Mouse (Mus musculus) forebrain, embryonic 11.5 days (tissue): Measurements from ENCODE around the gene Olfr111. TPM values are rescaled to one million over a fixed set of nuclear protein-coding genes. Genes with fewer than 3 reads are reported as not detected.

Experiments
- ATAC-seq: fragments of 200-750 bp; cut with Nextera tagmentation; replicated peaks from 2 replicates; pipeline ENCODE4 v1.8.0; 2017; ENCODE audit warnings: moderate TSS enrichment; ENCODE audit not compliant: low FRiP score
- DNase-seq: peaks from one replicate; pipeline ENCODE4 v3.0.0-alpha.2; 2017; ENCODE audit warnings: low spot score
- H3K27ac ChIP-seq: fragments of 300-500 bp; sonication (generic); 2 replicates; pipeline ENCODE4 v1.5.1; 2014; ENCODE audit warnings: low read depth, low read length
- H3K27me3 ChIP-seq: fragments of 300-500 bp; sonication (generic); 2 replicates; pipeline ENCODE4 v1.6.1; 2014; ENCODE audit warnings: mild to moderate bottlenecking, low read length, mixed read lengths; ENCODE audit not compliant: control insufficient read depth, insufficient read depth
- H3K36me3 ChIP-seq: fragments of 300-500 bp; sonication (generic); 2 replicates; pipeline ENCODE4 v1.6.1; 2014; ENCODE audit warnings: mild to moderate bottlenecking, low read length, moderate library complexity, mixed read lengths; ENCODE audit not compliant: control insufficient read depth, insufficient read depth
- H3K4me1 ChIP-seq: fragments of 300-500 bp; sonication (generic); replicated peaks from 2 replicates; pipeline ENCODE4 v1.6.1; 2014; ENCODE audit warnings: low read length, mixed read lengths; ENCODE audit not compliant: control insufficient read depth, insufficient read depth
- H3K4me2 ChIP-seq: fragments of 300-500 bp; sonication (generic); 2 replicates; pipeline ENCODE4 v1.6.1; 2014; ENCODE audit warnings: low read depth, mild to moderate bottlenecking, low read length, moderate library complexity, mixed read lengths; ENCODE audit not compliant: severe bottlenecking
- H3K4me3 ChIP-seq: fragments of 300-500 bp; sonication (generic); 2 replicates; pipeline ENCODE4 v1.5.1; 2014; ENCODE audit warnings: low read depth, low read length
- H3K9ac ChIP-seq: fragments of 300-500 bp; sonication (generic); 2 replicates; pipeline ENCODE4 v1.6.1; 2014; ENCODE audit warnings: low read length
- H3K9me3 ChIP-seq: fragments of 300-500 bp; sonication (generic); 2 replicates; pipeline ENCODE4 v1.6.1; 2016; ENCODE audit warnings: low read length, mixed read lengths; ENCODE audit not compliant: control insufficient read depth
- WGBS: fragments of 180-500 bp; shearing (Covaris S2); extraction: QIAGEN DNeasy Blood & Tissue Kit; methylation state at CpG from one replicate; pipeline ENCODE4 v1.1.7; 2014; 5-methylcytosine and 5-hydroxymethylcytosine counted together
- polyA plus RNA-seq: library from polyadenylated mRNA; unstranded; fragments of >200 nt; fragmentation: Nextera tagmentation; extraction: Ambion mirVana; gene quantifications from 2 replicates; pipeline ENCODE4 v1.2.1, GENCODE M21; 2014

Gene Olfr111
- polyA plus RNA-seq, 1 experiment from 2014 or later, result not detected

GRCm38 (mm10) chr17:37541454-37542119, 33.8 kb downstream of the Olfr111 start:
- WGBS, result 72% methylated on average over 4 of the region's 4 CpGs
- H3K4me1 ChIP-seq, result no peaks in the 10 kb centered on the region
- no peak overlapping the region for H3K9ac ChIP-seq
- H3K4me3 ChIP-seq, result no peak overlapping the region
- H3K4me2 ChIP-seq, result no peak overlapping the region
- no peaks in the 10 kb centered on the region for H3K36me3 ChIP-seq
- H3K9me3 ChIP-seq, result no peaks in the 10 kb centered on the region
- no peak for DNase-seq
- H3K27ac ChIP-seq, result no peak overlapping the region
- H3K27me3 ChIP-seq, result no peaks in the 10 kb centered on the region
- ATAC-seq, result peak; percentile 71; the same call in 1 of the 2 replicates

- no peaks in the 10 kb centered on the region for H3K9me3 ChIP-seq
- no peaks in the 10 kb centered on the region for H3K36me3 ChIP-seq
- DNase-seq, result no peak
- no peak overlapping the region for H3K9ac ChIP-seq
- no peak for ATAC-seq
- H3K4me2 ChIP-seq, result no peak overlapping the region
- no peaks in the 10 kb centered on the region for H3K4me1 ChIP-seq
- no peak overlapping the region for H3K27ac ChIP-seq
- H3K4me3 ChIP-seq, result no peak overlapping the region
- WGBS, result 63% methylated on average over 3 of the region's 3 CpGs
- no peaks in the 10 kb centered on the region for H3K27me3 ChIP-seq
These were observed 36.1 kb downstream of the Olfr111 start for GRCm38 (mm10) chr17:37543800-37544435.

- no peaks in the 10 kb centered on the region for H3K36me3 ChIP-seq
- no peak for DNase-seq
- no peak overlapping the region for H3K4me2 ChIP-seq
- H3K9ac ChIP-seq, result no peak overlapping the region
- H3K9me3 ChIP-seq, result no peaks in the 10 kb centered on the region
- no peak overlapping the region for H3K27ac ChIP-seq
- WGBS, result 65% methylated on average over 1 of the region's 1 CpGs
- no peak overlapping the region for H3K4me3 ChIP-seq
- no peak for ATAC-seq
- H3K4me1 ChIP-seq, result no peaks in the 10 kb centered on the region
- no peaks in the 10 kb centered on the region for H3K27me3 ChIP-seq
These were observed 51.2 kb downstream of the Olfr111 start for GRCm38 (mm10) chr17:37558913-37559615.

GRCm38 (mm10) chr17:37569351-37569750, 61.5 kb downstream of the Olfr111 start, which contains the start of gene Olfr112:
Olfr112 (minus strand) TSS chr17:37569451.
- Histone ChIP-seq H3K4me1 (no peaks in the 10 kb centered on the region), H3K27me3 (no peaks in the 10 kb centered on the region), H3K27ac (no peak within 1 kb of the TSS), H3K9me3 (no peaks in the 10 kb centered on the region), H3K9ac (no peak within 1 kb of the TSS), H3K4me3 (no peak within 1 kb of the TSS), H3K4me2 (no peak within 1 kb of the TSS), H3K36me3 (no peaks in the 10 kb centered on the region)
- DNase-seq, result no peak
- ATAC-seq, result no peak

GRCm38 (mm10) chr17:37577563-37577962, 69.7 kb downstream of the Olfr111 start, which contains the start of gene Olfr113:
Olfr113 (minus strand) TSS chr17:37577663.
- Histone ChIP-seq H3K27ac (no peak within 1 kb of the TSS), H3K9ac (no peak within 1 kb of the TSS), H3K36me3 (no peaks in the 10 kb centered on the region), H3K4me2 (no peak within 1 kb of the TSS), H3K4me1 (no peaks in the 10 kb centered on the region), H3K9me3 (no peaks in the 10 kb centered on the region), H3K4me3 (no peak within 1 kb of the TSS), H3K27me3 (no peaks in the 10 kb centered on the region)
- no peak for ATAC-seq
- no peak for DNase-seq

Other genes starting within 250 kb of the Olfr111 start
- gene Olfr98, start 244.3 kb upstream of the Olfr111 start, polyA plus RNA-seq, result not detected in 2 replicates
- 1.7 and 2.5 TPM in 2 replicates for gene H2-M3, start 237.8 kb upstream of the Olfr111 start, polyA plus RNA-seq
- not detected in 2 replicates for gene Olfr99, start 224.6 kb upstream of the Olfr111 start, polyA plus RNA-seq
- not detected in 2 replicates for gene Olfr101, start 203.7 kb upstream of the Olfr111 start, polyA plus RNA-seq
- not detected in 2 replicates for gene Olfr102, start 191.0 kb upstream of the Olfr111 start, polyA plus RNA-seq
- not detected in 2 replicates for gene Olfr103, start 168.3 kb upstream of the Olfr111 start, polyA plus RNA-seq
- not detected in 2 replicates for gene Olfr104-ps, start 148.4 kb upstream of the Olfr111 start, polyA plus RNA-seq
- not detected in 2 replicates for gene Olfr105-ps, start 129.0 kb upstream of the Olfr111 start, polyA plus RNA-seq
- gene Olfr106-ps, start 117.6 kb upstream of the Olfr111 start, polyA plus RNA-seq, result not detected in 2 replicates
- not detected in 2 replicates for gene Olfr107, start 108.8 kb upstream of the Olfr111 start, polyA plus RNA-seq
- gene Olfr108, start 62.5 kb upstream of the Olfr111 start, polyA plus RNA-seq, result not detected in 2 replicates
- not detected in 2 replicates for gene Olfr109, start 49.1 kb upstream of the Olfr111 start, polyA plus RNA-seq
- gene H2-M2, start 24.5 kb upstream of the Olfr111 start, polyA plus RNA-seq, result not detected in 2 replicates
- gene Olfr110, start 15.6 kb upstream of the Olfr111 start, polyA plus RNA-seq, result not detected in 2 replicates
- not detected in 2 replicates for gene Olfr112, start 61.4 kb downstream of the Olfr111 start, polyA plus RNA-seq
- gene Olfr113, start 69.6 kb downstream of the Olfr111 start, polyA plus RNA-seq, result not detected in 2 replicates
- not detected in 2 replicates for gene Olfr114, start 84.7 kb downstream of the Olfr111 start, polyA plus RNA-seq
- gene Olfr115, start 119.1 kb downstream of the Olfr111 start, polyA plus RNA-seq, result not detected in 2 replicates
- not detected in 2 replicates for gene Olfr116, start 119.2 kb downstream of the Olfr111 start, polyA plus RNA-seq
- not detected in 2 replicates for gene Olfr117, start 155.8 kb downstream of the Olfr111 start, polyA plus RNA-seq
- not detected in 2 replicates for gene Olfr118, start 159.0 kb downstream of the Olfr111 start, polyA plus RNA-seq
- gene Olfr119, start 188.5 kb downstream of the Olfr111 start, polyA plus RNA-seq, result not detected in 2 replicates
- not detected in 2 replicates for gene Olfr120, start 213.8 kb downstream of the Olfr111 start, polyA plus RNA-seq
- not detected in 2 replicates for gene Olfr121, start 240.8 kb downstream of the Olfr111 start, polyA plus RNA-seq